Mouse (Mus musculus): Measurements from ENCODE around the gene Irak3.
"Not testable (repeated sequence)": the region's sequence is repeated elsewhere in the genome, so short reads cannot be mapped to it uniquely, and the experiment has no call there.

The Irak3 gene

GRCm38 (mm10) chr10:120201961-120202402 lies at the start of gene Irak3:
Irak3 (minus strand) TSS chr10:120202130.
- no peak for DNase-seq (ENCODE audit: extremely low read depth, low read depth, low spot score)

GRCm38 (mm10) chr10:120250911-120251683 lies 49.2 kb upstream of the Irak3 start:
- no peak for DNase-seq (ENCODE audit: extremely low read depth, low read depth, low spot score)

GRCm38 (mm10) chr10:120246994-120247750 lies 45.2 kb upstream of the Irak3 start:
- no peak for DNase-seq (ENCODE audit: extremely low read depth, low read depth, low spot score)

GRCm38 (mm10) chr10:120245681-120246080 lies 43.8 kb upstream of the Irak3 start:
- no peak for DNase-seq (ENCODE audit: extremely low read depth, low read depth, low spot score)

- DNase-seq (ENCODE audit: extremely low read depth, low read depth, low spot score) = no peak
Measured at GRCm38 (mm10) chr10:120242421-120242820, 40.5 kb upstream of the Irak3 start.

GRCm38 (mm10) chr10:120239476-120239875 lies 37.5 kb upstream of the Irak3 start:
- no peak for DNase-seq (ENCODE audit: extremely low read depth, low read depth, low spot score)

GRCm38 (mm10) chr10:120238241-120238640 lies 36.3 kb upstream of the Irak3 start:
- DNase-seq (ENCODE audit: extremely low read depth, low read depth, low spot score) = no peak

GRCm38 (mm10) chr10:120236855-120237254 lies 34.9 kb upstream of the Irak3 start:
- DNase-seq (ENCODE audit: extremely low read depth, low read depth, low spot score) = no peak

GRCm38 (mm10) chr10:120233655-120234367 lies 31.9 kb upstream of the Irak3 start:
- no peak for DNase-seq (ENCODE audit: extremely low read depth, low read depth, low spot score)

GRCm38 (mm10) chr10:120231718-120232117 lies 29.8 kb upstream of the Irak3 start:
- DNase-seq (ENCODE audit: extremely low read depth, low read depth, low spot score) = no peak

GRCm38 (mm10) chr10:120226871-120227661 lies 25.1 kb upstream of the Irak3 start, which contains the start of gene Llph:
Llph (plus strand) TSS chr10:120227070.
- no peak for DNase-seq (ENCODE audit: extremely low read depth, low read depth, low spot score)

- DNase-seq (ENCODE audit: extremely low read depth, low read depth, low spot score) = no peak
Measured at GRCm38 (mm10) chr10:120220776-120221175, 18.8 kb upstream of the Irak3 start.

GRCm38 (mm10) chr10:120219578-120220359 lies 17.8 kb upstream of the Irak3 start:
- no peak for DNase-seq (ENCODE audit: extremely low read depth, low read depth, low spot score)

GRCm38 (mm10) chr10:120218996-120219395 lies 17.1 kb upstream of the Irak3 start:
- DNase-seq (ENCODE audit: extremely low read depth, low read depth, low spot score) = no peak

- not testable (repeated sequence) for DNase-seq (ENCODE audit: extremely low read depth, low read depth, low spot score)
Measured at GRCm38 (mm10) chr10:120217099-120217498, 15.2 kb upstream of the Irak3 start.

GRCm38 (mm10) chr10:120210096-120210495 lies 8.2 kb upstream of the Irak3 start:
- DNase-seq (ENCODE audit: extremely low read depth, low read depth, low spot score) = no peak

GRCm38 (mm10) chr10:120209539-120209925 lies 7.6 kb upstream of the Irak3 start:
- DNase-seq (ENCODE audit: extremely low read depth, low read depth, low spot score) = no peak

- no peak for DNase-seq (ENCODE audit: extremely low read depth, low read depth, low spot score)
Measured at GRCm38 (mm10) chr10:120208575-120209538, 6.9 kb upstream of the Irak3 start.

- DNase-seq (ENCODE audit: extremely low read depth, low read depth, low spot score) = no peak
Measured at GRCm38 (mm10) chr10:120208015-120208414, 6.1 kb upstream of the Irak3 start.

Measured in fat pad, adult 2 months (tissue).